Mouse (Mus musculus) left cerebral cortex, adult 8-10 months (tissue): ENCODE measurements at regions not wholly inside any gene's neighbourhood (a gene's known extent, or its start where the extent isn't known, plus 50 kb on each side); places are given as distances from the start of the nearest gene placed in this dataset.
A peak's percentile ranks its signal among the peaks of the same experiment; 100 is the strongest.

Experiments
- DNase-seq, 2 experiments: peaks; one replicate each; pipeline ENCODE4 v3.0.0; 2022; ENCODE audit warnings: low spot score in 2 of 2

- DNase-seq: no peak
Measured at GRCm38 (mm10) chr15:31673038-31673437, 71.4 kb downstream of the Fam173b start.

- DNase-seq: no peak
Measured at GRCm38 (mm10) chr15:31676771-31677191, 75.1 kb downstream of the Fam173b start.

- no peak for DNase-seq
Measured at GRCm38 (mm10) chr15:31693109-31693508, 91.5 kb downstream of the Fam173b start.

- DNase-seq: no peak
Measured at GRCm38 (mm10) chr15:31694877-31695671, 93.4 kb downstream of the Fam173b start.

GRCm38 (mm10) chr15:31703400-31703799, 101.7 kb downstream of the Fam173b start:
- no peak for DNase-seq

- no peak for DNase-seq
Measured at GRCm38 (mm10) chr15:31707416-31707815, 105.8 kb downstream of the Fam173b start.

- DNase-seq: no peak
Measured at GRCm38 (mm10) chr15:31721019-31721418, 119.4 kb downstream of the Fam173b start.

GRCm38 (mm10) chr15:31722429-31722828, 120.8 kb downstream of the Fam173b start:
- DNase-seq: no peak

- no peak for DNase-seq
Measured at GRCm38 (mm10) chr15:31724252-31724651, 122.6 kb downstream of the Fam173b start.

GRCm38 (mm10) chr15:31729133-31729532, 127.5 kb downstream of the Fam173b start:
- DNase-seq: no peak

- DNase-seq: no peak
Measured at GRCm38 (mm10) chr15:31741686-31742085, 140.0 kb downstream of the Fam173b start.

- DNase-seq: no peak
Measured at GRCm38 (mm10) chr15:31744570-31744969, 142.9 kb downstream of the Fam173b start.

GRCm38 (mm10) chr15:31752632-31753031, 151.0 kb downstream of the Fam173b start:
- DNase-seq: no peak

GRCm38 (mm10) chr15:31753578-31754281, 152.1 kb downstream of the Fam173b start:
- no peak for DNase-seq

GRCm38 (mm10) chr15:31768959-31769844, 167.6 kb downstream of the Fam173b start:
- DNase-seq: no peak

GRCm38 (mm10) chr15:31783081-31783480, 181.4 kb downstream of the Fam173b start:
- no peak for DNase-seq

GRCm38 (mm10) chr15:31785022-31785421, 183.4 kb downstream of the Fam173b start:
- DNase-seq: no peak

- DNase-seq: peak; percentile 9 to 83
Measured at GRCm38 (mm10) chr15:31798863-31799262, 197.2 kb downstream of the Fam173b start.

GRCm38 (mm10) chr15:31805522-31805921, 203.9 kb downstream of the Fam173b start:
- no peak for DNase-seq

GRCm38 (mm10) chr15:31815551-31815950, 213.9 kb downstream of the Fam173b start:
- no peak for DNase-seq

- no peak for DNase-seq
Measured at GRCm38 (mm10) chr15:31819219-31819618, 217.6 kb downstream of the Fam173b start.

- DNase-seq: no peak
Measured at GRCm38 (mm10) chr15:31827219-31827618, 225.6 kb downstream of the Fam173b start.
